Mouse (Mus musculus) limb, embryonic 12.5 days (tissue): Measurements from ENCODE around the gene Bglap3. TPM values are rescaled to one million over a fixed set of nuclear protein-coding genes. Genes with fewer than 3 reads are reported as not detected.
"Not testable (repeated sequence)": the region's sequence is repeated elsewhere in the genome, so short reads cannot be mapped to it uniquely, and the experiment has no call there.

Experiments used
- ATAC-seq: fragments of 200-750 bp; cut with Nextera tagmentation; 2 replicates; pipeline ENCODE4 v1.8.0; 2017; ENCODE audit warnings: low read depth, moderate TSS enrichment; ENCODE audit not compliant: insufficient number of reproducible peaks, insufficient read depth, low FRiP score, low TSS enrichment
- H3K27ac ChIP-seq: fragments of 300-500 bp; sonication (generic); 2 replicates; pipeline ENCODE4 v1.5.1; 2016; ENCODE audit warnings: mild to moderate bottlenecking, moderate library complexity
- H3K27me3 ChIP-seq: fragments of 300-500 bp; sonication (generic); 2 replicates; pipeline ENCODE4 v1.6.1; 2016; ENCODE audit warnings: mild to moderate bottlenecking, moderate library complexity
- H3K36me3 ChIP-seq: fragments of 300-500 bp; sonication (generic); 2 replicates; pipeline ENCODE4 v1.6.1; 2016; ENCODE audit warnings: mild to moderate bottlenecking, moderate library complexity
- H3K4me1 ChIP-seq: fragments of 300-500 bp; sonication (generic); replicated peaks from 2 replicates; pipeline ENCODE4 v1.6.1; 2016
- H3K4me2 ChIP-seq: fragments of 300-500 bp; sonication (generic); 2 replicates; pipeline ENCODE4 v1.6.1; 2016; ENCODE audit warnings: mild to moderate bottlenecking, moderate library complexity
- H3K4me3 ChIP-seq: fragments of 300-500 bp; sonication (generic); replicated peaks from 2 replicates; pipeline ENCODE4 v1.5.1; 2016; ENCODE audit warnings: mild to moderate bottlenecking
- H3K9ac ChIP-seq: fragments of 300-500 bp; sonication (generic); replicated peaks from 2 replicates; pipeline ENCODE4 v1.6.1; 2016; ENCODE audit warnings: mild to moderate bottlenecking, moderate library complexity
- H3K9me3 ChIP-seq: fragments of 300-500 bp; sonication (generic); 2 replicates; pipeline ENCODE4 v1.6.1; 2016; ENCODE audit warnings: mild to moderate bottlenecking, moderate library complexity
- WGBS: fragments of 180-500 bp; shearing (Covaris S2); methylation state at CpG from one replicate; pipeline ENCODE4 v1.1.7; 2016; 5-methylcytosine and 5-hydroxymethylcytosine counted together
- polyA plus RNA-seq: library from polyadenylated mRNA; unstranded; fragments of >200 nt; fragmentation: Nextera tagmentation; extraction: Ambion mirVana; gene quantifications from 2 replicates; pipeline ENCODE4 v1.2.1, GENCODE M21; 2016

Gene Bglap3
- polyA plus RNA-seq, 1 experiment from 2014 or later: 0.29 TPM

DNA sequence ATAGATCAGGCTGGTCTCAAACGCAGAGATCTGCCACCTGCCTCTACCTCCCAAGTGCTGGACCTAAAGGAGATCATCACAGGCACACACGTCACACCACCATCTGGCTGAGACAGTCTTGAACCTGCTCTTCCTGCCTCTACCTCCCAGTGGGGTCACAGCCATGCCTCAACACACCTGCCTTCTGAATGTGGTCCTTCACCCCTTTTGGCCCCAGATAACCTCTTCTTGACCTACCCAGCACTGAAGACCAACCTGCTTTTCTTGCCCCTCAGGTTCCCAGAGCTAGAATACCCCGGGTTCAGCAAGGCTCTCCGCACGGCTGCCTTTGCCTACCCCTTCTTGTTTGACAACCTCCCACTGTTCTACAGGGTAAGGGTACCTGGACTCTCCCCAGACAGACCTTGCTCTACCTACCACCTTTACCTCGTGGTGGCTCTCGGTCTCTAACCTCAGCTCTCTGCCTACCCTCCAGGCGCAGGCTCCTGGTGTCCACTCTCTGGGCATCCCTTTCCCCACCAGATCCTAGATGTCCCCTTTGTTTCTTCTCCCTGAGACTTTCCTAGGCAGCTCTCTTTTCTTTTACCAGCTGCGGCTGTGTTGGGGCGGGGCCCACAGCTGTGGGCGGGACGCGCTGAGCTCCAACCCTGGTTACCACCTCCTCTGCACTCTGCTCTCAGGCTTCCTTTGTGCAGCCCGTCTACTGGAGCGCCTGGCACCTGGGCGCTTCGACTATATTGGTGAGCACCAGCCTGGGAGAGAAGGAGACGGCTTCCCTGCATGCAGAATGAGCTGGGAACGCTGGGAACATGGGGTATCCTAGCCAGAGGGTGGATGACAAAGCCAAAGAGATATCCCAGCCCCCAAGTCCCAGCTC lies 3.4 kb upstream of the Bglap3 start:
- H3K4me2 ChIP-seq: peak overlapping the region; percentile 49
- H3K4me3 ChIP-seq: peak overlapping the region; percentile 18
- not testable (repeated sequence) for H3K36me3 ChIP-seq, H3K9me3 ChIP-seq, H3K4me1 ChIP-seq, H3K27me3 ChIP-seq
- peak; percentile 88 for ATAC-seq
- WGBS: 12% methylated on average over 19 of the region's 19 CpGs
- peak overlapping the region; percentile 23; the same call in 1 of the 2 replicates for H3K27ac ChIP-seq
- H3K9ac ChIP-seq: 0 out of 2 replicates have a peak overlapping the region, but pooled peaks have one; percentile 23

- not testable (repeated sequence) for H3K4me1 ChIP-seq, H3K9ac ChIP-seq, ATAC-seq, H3K27ac ChIP-seq, H3K4me3 ChIP-seq, H3K4me2 ChIP-seq, H3K36me3 ChIP-seq
- 83% methylated on average over 7 of the region's 7 CpGs for WGBS
- Histone ChIP-seq H3K9me3 (peaks cover 10% of the 10 kb centered on the region), H3K27me3 (peaks cover 33% of the 10 kb centered on the region)
These were observed 4.0 kb downstream of the Bglap3 start for GRCm38 (mm10) chr3:88368511-88368910.

DNA sequence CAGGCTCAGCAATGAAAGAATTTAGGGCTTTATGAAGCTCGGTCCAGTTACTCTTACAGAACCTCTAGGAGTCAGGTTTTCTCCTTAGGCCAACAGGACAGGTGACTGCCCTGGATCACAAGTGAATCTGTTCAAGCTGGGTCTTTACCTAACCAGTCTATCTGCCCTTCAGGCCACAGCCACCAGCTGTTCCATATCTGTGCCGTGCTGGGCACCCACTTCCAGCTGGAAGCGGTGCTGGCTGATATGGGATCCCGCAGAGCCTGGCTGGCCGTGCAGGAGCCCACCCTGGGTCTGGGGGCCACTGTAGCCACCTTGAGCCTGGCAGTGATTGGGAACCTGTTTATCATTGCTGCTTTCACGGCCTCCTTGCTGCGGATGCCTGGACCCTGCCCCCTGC lies 5.0 kb downstream of the Bglap3 start:
- 47% methylated on average over 4 of the region's 7 CpGs for WGBS
- H3K27ac ChIP-seq, H3K4me3 ChIP-seq, ATAC-seq, H3K36me3 ChIP-seq, H3K9ac ChIP-seq, H3K4me1 ChIP-seq: not testable (repeated sequence)
- Histone ChIP-seq H3K27me3 (peaks cover 33% of the 10 kb centered on the region), H3K9me3 (peaks cover 10% of the 10 kb centered on the region), H3K4me2 (peak overlapping the region; percentile 54)

- H3K4me3 ChIP-seq: peak overlapping the region; percentile 27
These were observed 5.6 kb downstream of the Bglap3 start for GRCm38 (mm10) chr3:88366830-88367428.

DNA sequence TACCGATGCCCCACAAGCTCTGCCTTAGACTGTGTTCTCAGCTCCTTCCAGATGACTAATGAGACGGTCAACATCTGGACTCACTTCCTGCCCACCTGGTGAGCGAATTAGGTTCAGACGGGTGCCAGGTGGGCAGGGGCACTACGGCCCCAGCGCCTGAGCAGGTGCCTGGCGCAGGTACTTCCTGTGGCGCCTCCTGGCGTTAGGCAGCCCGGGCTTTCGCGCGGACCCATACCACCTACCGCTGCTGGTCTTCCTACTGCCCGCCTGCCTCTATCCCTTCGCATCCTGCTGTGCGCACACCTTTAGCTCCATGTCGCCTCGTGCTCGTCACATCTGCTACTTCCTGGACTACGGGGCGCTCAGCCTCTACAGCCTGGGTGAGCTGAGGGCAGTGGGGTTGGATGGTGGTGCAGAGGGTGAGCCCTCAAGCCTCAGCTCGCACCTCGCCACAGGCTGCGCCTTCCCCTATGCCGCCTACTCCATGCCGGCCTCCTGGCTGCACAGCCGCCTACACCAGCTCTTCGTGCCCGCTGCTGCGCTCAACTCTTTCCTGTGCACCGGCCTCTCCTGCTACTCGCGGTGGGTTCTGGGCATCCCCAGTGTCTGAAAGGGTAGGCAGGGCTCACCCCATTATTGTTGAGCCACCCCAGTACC lies 6.7 kb downstream of the Bglap3 start:
- peaks cover 33% of the 10 kb centered on the region for H3K27me3 ChIP-seq
- H3K4me3 ChIP-seq: no peak overlapping the region
- H3K27ac ChIP-seq: no peak overlapping the region
- peaks cover 10% of the 10 kb centered on the region for H3K9me3 ChIP-seq
- WGBS: 31% methylated on average over 34 of the region's 34 CpGs
- peaks cover 8% of the 10 kb centered on the region; the same call in 1 of the 2 replicates for H3K4me1 ChIP-seq
- no peak overlapping the region for H3K4me2 ChIP-seq
- H3K36me3 ChIP-seq: peaks cover 19% of the 10 kb centered on the region
- H3K9ac ChIP-seq: no peak overlapping the region
- no peak for ATAC-seq

More at GRCm38 (mm10) chr3:88366830-88367428, 5.6 kb downstream of the Bglap3 start:
- WGBS: 6% methylated on average over 21 of the region's 22 CpGs
- peaks cover 33% of the 10 kb centered on the region for H3K27me3 ChIP-seq
- H3K27ac ChIP-seq, H3K9ac ChIP-seq, H3K4me1 ChIP-seq, H3K36me3 ChIP-seq: not testable (repeated sequence)
- ATAC-seq: peak; percentile 67; the same call in 1 of the 2 replicates
- peak overlapping the region; percentile 54 for H3K4me2 ChIP-seq
- peaks cover 10% of the 10 kb centered on the region for H3K9me3 ChIP-seq

GRCm38 (mm10) chr3:88364337-88364736 lies 8.2 kb downstream of the Bglap3 start, which contains the start of gene Paqr6:
Paqr6 (plus strand) TSS chr3:88364584.
- under 1% methylated on average over 16 of the region's 16 CpGs for WGBS
- no peaks in the 10 kb centered on the region for H3K9me3 ChIP-seq
- H3K4me2 ChIP-seq: peak within 1 kb of the TSS; percentile 27
- peaks cover 8% of the 10 kb centered on the region; the same call in 1 of the 2 replicates for H3K4me1 ChIP-seq
- H3K9ac ChIP-seq: no peak within 1 kb of the TSS
- peaks cover 34% of the 10 kb centered on the region for H3K36me3 ChIP-seq
- peaks cover 33% of the 10 kb centered on the region for H3K27me3 ChIP-seq
- 0 out of 2 replicates have a peak within 1 kb of the TSS, but pooled peaks have one; percentile 62 for H3K27ac ChIP-seq
- H3K4me3 ChIP-seq: no peak within 1 kb of the TSS
- ATAC-seq: no peak

DNA sequence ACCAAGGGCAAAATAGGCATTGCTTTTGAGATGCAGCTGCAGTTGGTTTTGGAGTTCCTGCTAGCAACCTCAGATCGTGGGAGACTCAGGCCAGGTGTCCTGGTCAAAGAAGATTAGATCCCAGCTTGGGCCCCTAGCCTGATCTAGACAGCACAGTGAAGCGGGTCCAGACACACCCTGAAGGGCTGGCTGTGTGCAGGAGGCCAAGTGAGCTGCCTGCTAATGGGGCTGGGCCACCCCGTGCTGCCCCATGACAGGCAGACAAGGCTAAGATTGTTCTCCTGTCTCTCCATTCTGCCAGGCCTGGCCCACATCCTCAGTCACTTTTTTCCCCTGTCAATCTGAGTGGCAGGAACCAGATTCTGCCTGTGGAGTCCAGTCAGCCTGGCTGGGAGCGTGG lies 8.8 kb downstream of the Bglap3 start:
- 54% methylated on average over 4 of the region's 4 CpGs for WGBS
- ATAC-seq: no peak
- Histone ChIP-seq H3K9me3 (no peaks in the 10 kb centered on the region), H3K9ac (no peak overlapping the region), H3K27ac (0 out of 2 replicates have a peak overlapping the region, but pooled peaks have one; percentile 62), H3K4me3 (no peak overlapping the region), H3K27me3 (peaks cover 33% of the 10 kb centered on the region), H3K4me1 (peaks cover 8% of the 10 kb centered on the region; the same call in 1 of the 2 replicates), H3K4me2 (no peak overlapping the region), H3K36me3 (peaks cover 40% of the 10 kb centered on the region)

GRCm38 (mm10) chr3:88361612-88362313 lies 10.8 kb downstream of the Bglap3 start:
- H3K4me3 ChIP-seq: no peak overlapping the region
- H3K4me1 ChIP-seq: peaks cover 8% of the 10 kb centered on the region; the same call in 1 of the 2 replicates
- no peak overlapping the region for H3K4me2 ChIP-seq
- H3K27ac ChIP-seq: no peak overlapping the region
- no peak for ATAC-seq
- peaks cover 60% of the 10 kb centered on the region for H3K36me3 ChIP-seq
- no peaks in the 10 kb centered on the region for H3K9me3 ChIP-seq
- H3K27me3 ChIP-seq: peaks cover 30% of the 10 kb centered on the region
- H3K9ac ChIP-seq: no peak overlapping the region
- WGBS: 83% methylated on average over 2 of the region's 2 CpGs

DNA sequence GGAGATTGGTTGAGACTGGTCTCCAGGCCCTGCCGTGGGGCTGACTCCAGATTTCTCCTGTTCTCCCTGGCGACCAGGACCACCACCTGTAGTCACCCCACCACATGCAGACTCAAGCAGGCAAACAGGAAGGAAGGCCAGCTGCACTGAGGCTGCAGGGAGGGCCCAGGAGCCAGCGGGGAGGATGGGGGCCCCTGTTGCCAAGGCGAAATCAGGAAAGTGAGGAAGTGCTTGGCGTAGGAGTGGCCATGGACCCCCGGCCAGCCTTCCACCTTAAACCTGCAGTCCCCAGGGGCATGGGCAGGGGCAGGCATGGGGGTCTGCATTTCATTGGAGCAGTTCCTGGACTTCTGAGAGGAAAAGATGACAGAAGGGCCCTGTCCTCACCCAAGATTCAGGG lies 11.4 kb downstream of the Bglap3 start:
- no peak overlapping the region for H3K9ac ChIP-seq
- no peak for ATAC-seq
- H3K4me3 ChIP-seq: no peak overlapping the region
- H3K27ac ChIP-seq: no peak overlapping the region
- peaks cover 25% of the 10 kb centered on the region for H3K27me3 ChIP-seq
- WGBS: 74% methylated on average over 6 of the region's 6 CpGs
- H3K36me3 ChIP-seq: peaks cover 67% of the 10 kb centered on the region
- H3K9me3 ChIP-seq: no peaks in the 10 kb centered on the region
- H3K4me1 ChIP-seq: peaks cover 8% of the 10 kb centered on the region; the same call in 1 of the 2 replicates
- no peak overlapping the region for H3K4me2 ChIP-seq

- H3K4me2 ChIP-seq: no peak overlapping the region
- H3K27ac ChIP-seq: no peak overlapping the region
- no peaks in the 10 kb centered on the region for H3K9me3 ChIP-seq
- ATAC-seq: no peak
- no peak overlapping the region for H3K9ac ChIP-seq
- peaks cover 78% of the 10 kb centered on the region for H3K36me3 ChIP-seq
- 88% methylated on average over 3 of the region's 3 CpGs for WGBS
- peaks cover 5% of the 10 kb centered on the region; the same call in 1 of the 2 replicates for H3K4me1 ChIP-seq
- no peak overlapping the region for H3K4me3 ChIP-seq
- H3K27me3 ChIP-seq: peaks cover 14% of the 10 kb centered on the region
These were observed 12.6 kb downstream of the Bglap3 start for GRCm38 (mm10) chr3:88359989-88360388.
